29 mouse cellular contexts compared by ENCODE assay signal in the genomic region with DNA sequence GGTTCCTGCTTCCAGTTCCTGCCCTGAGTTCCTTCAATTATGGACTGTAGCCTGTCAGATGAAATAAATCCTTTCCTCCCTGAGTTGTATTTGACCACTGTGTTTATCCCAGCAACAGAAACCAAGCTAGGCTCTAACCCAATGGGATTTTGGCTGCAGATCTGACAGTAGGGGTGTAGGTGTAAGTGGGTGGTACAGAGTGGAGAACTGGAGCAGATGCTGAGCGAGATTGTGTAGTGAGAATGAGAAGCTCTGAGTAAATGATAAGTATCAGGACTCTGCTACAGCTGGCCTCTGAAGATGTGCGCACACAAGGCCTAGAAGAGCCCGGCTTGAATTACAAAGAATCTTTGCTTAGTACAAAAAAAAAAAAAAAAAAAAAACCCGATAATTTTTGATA. TPM values are rescaled to one million over a fixed set of nuclear protein-coding genes. Genes with fewer than 3 reads are reported as not detected.
DNase-seq lines count a peak whose midpoint lies in the region; ATAC-seq and TF ChIP-seq lines count a peak whose summit lies in the region.
"Had no signal": no experiment of that assay in that cellular context is flagged by ENCODE, and none has a peak within 500 bp of the region (broad histone marks: within the 10 kb centered on the region; RNA-seq: fewer than 3 reads in every experiment).

No protein-coding gene starts in this region.

- no peak overlapping the region for H3K27ac ChIP-seq in liver, postnatal 0 days (ENCODE audit: low read depth)
- no peak overlapping the region; the same call in 1 of the 2 replicates for H3K27ac ChIP-seq in liver, embryonic 13.5 days
- no peak overlapping the region for H3K27ac ChIP-seq in neural tube, embryonic 15.5 days (replicated peaks)
- H3K27ac ChIP-seq: hindbrain, postnatal 0 days; left cerebral cortex, adult 2 months; limb, embryonic 15.5 days; midbrain, embryonic 15.5 days; neural tube, embryonic 12.5 days; stomach, embryonic 15.5 days had no signal

- no peak overlapping the region for H3K9ac ChIP-seq in liver, postnatal 0 days (replicated peaks)
- no peak overlapping the region for H3K9ac ChIP-seq in liver, embryonic 13.5 days
- no peak overlapping the region for H3K9ac ChIP-seq in neural tube, embryonic 15.5 days (replicated peaks)
- H3K9ac ChIP-seq: limb, embryonic 15.5 days; midbrain, embryonic 15.5 days; neural tube, embryonic 12.5 days; stomach, embryonic 15.5 days had no signal

- no peak overlapping the region for H3K4me3 ChIP-seq in liver, postnatal 0 days (ENCODE audit: low read depth, low read length)
- H3K4me3 ChIP-seq in liver, embryonic 13.5 days (replicated peaks), result no peak overlapping the region
- no peak overlapping the region for H3K4me3 ChIP-seq in neural tube, embryonic 15.5 days (replicated peaks)
- H3K4me3 ChIP-seq: left cerebral cortex, adult 2 months; limb, embryonic 15.5 days; midbrain, embryonic 15.5 days; neural tube, embryonic 12.5 days; stomach, embryonic 15.5 days had no signal

- ATAC-seq in liver, postnatal 0 days, result no peak
- ATAC-seq in liver, embryonic 13.5 days (ENCODE audit: low read depth), result no peak
- ATAC-seq in neural tube, embryonic 15.5 days (ENCODE audit: low FRiP score), result no peak
- ATAC-seq: forebrain, embryonic 14.5 days; hindbrain, postnatal 0 days; midbrain, embryonic 15.5 days had no signal

- no peak for TF ChIP-seq EP300 in liver, postnatal 0 days (IDR thresholded peaks at IDR 0.05; ENCODE audit: low read depth)

- H3K36me3 ChIP-seq in liver, postnatal 0 days (replicated peaks; ENCODE audit: insufficient read depth, low read length), result no peaks in the 10 kb centered on the region
- H3K36me3 ChIP-seq in liver, embryonic 13.5 days, result no peaks in the 10 kb centered on the region
- H3K36me3 ChIP-seq in neural tube, embryonic 15.5 days, result no peaks in the 10 kb centered on the region
- H3K36me3 ChIP-seq: limb, embryonic 15.5 days; midbrain, embryonic 15.5 days; neural tube, embryonic 12.5 days; stomach, embryonic 15.5 days had no signal

- 71% methylated on average over 4 of the region's 4 CpGs for WGBS in liver, postnatal 0 days (ENCODE audit: insufficient replicate concordance)
- WGBS in liver, embryonic 13.5 days (ENCODE audit: insufficient replicate concordance), result 50% methylated on average over 4 of the region's 4 CpGs
- 98% methylated on average over 4 of the region's 4 CpGs for WGBS in neural tube, embryonic 15.5 days

- H3K27me3 ChIP-seq in liver, postnatal 0 days (ENCODE audit: insufficient read depth, low read length), result no peaks in the 10 kb centered on the region
- H3K27me3 ChIP-seq in liver, embryonic 13.5 days, result no peaks in the 10 kb centered on the region
- peaks cover 7% of the 10 kb centered on the region; the same call in 1 of the 2 replicates for H3K27me3 ChIP-seq in neural tube, embryonic 15.5 days (replicated peaks)
- H3K27me3 ChIP-seq: midbrain, embryonic 15.5 days; neural tube, embryonic 12.5 days; stomach, embryonic 15.5 days had no signal

- peak; percentile 11 for DNase-seq in liver
- DNase-seq in liver, postnatal 0 days, result no peak
- DNase-seq in c-Kit-positive CD71-positive TER-119-negative erythroid progenitor cells, embryonic 14.5 days (ENCODE audit: low read depth), result peak; percentile 42
- DNase-seq in liver, embryonic 13.5 days, result peak; percentile 11
- DNase-seq in adrenal gland, postnatal 36 days, result no peak
- DNase-seq in cerebellum, adult 11-12 months, result no peak
- DNase-seq: adrenal gland, postnatal 25 days; cerebellum, adult 2 months; cerebellum, postnatal 36 days; gastrocnemius, postnatal 14 days; heart, adult 11 months; heart, postnatal 10 days; kidney, adult 18-20 months; kidney, postnatal 4 days; left cerebral cortex, postnatal 4 days; lung, postnatal 4 days; retina, postnatal 1 day; right cerebral cortex, postnatal 4 days; thymus, adult 18-20 months; thymus, postnatal 36 days had no signal

- H3K4me1 ChIP-seq in liver, postnatal 0 days (ENCODE audit: insufficient read depth), result no peaks in the 10 kb centered on the region
- peaks cover 35% of the 10 kb centered on the region for H3K4me1 ChIP-seq in liver, embryonic 13.5 days (replicated peaks)
- H3K4me1 ChIP-seq in neural tube, embryonic 15.5 days, result no peaks in the 10 kb centered on the region; the same call in 1 of the 2 replicates
- H3K4me1 ChIP-seq: limb, embryonic 15.5 days; midbrain, embryonic 15.5 days; neural tube, embryonic 12.5 days; stomach, embryonic 15.5 days had no signal

- H3K9me3 ChIP-seq in liver, postnatal 0 days (ENCODE audit: low read length), result no peaks in the 10 kb centered on the region
- no peaks in the 10 kb centered on the region for H3K9me3 ChIP-seq in liver, embryonic 13.5 days (replicated peaks)
- H3K9me3 ChIP-seq in neural tube, embryonic 15.5 days (replicated peaks), result no peaks in the 10 kb centered on the region
- H3K9me3 ChIP-seq: limb, embryonic 15.5 days; midbrain, embryonic 15.5 days; neural tube, embryonic 12.5 days; stomach, embryonic 15.5 days had no signal

- H3K4me2 ChIP-seq in liver, postnatal 0 days (ENCODE audit: low read depth, low read length), result no peak overlapping the region
- no peak overlapping the region for H3K4me2 ChIP-seq in liver, embryonic 13.5 days
- no peak overlapping the region for H3K4me2 ChIP-seq in neural tube, embryonic 15.5 days
- H3K4me2 ChIP-seq: heart, embryonic 11.5 days; limb, embryonic 15.5 days; midbrain, embryonic 15.5 days; neural tube, embryonic 12.5 days; stomach, embryonic 15.5 days had no signal

- no peak for TF ChIP-seq CTCF in liver, postnatal 0 days (IDR thresholded peaks at IDR 0.05; ENCODE audit: low read depth)

RNA-seq across cellular contexts. Expression of gene Tceanc, which starts 6.3 kb away (rescaled TPM):
- 2.0 and 2.1 TPM in 2 replicates for polyA plus RNA-seq in liver, postnatal 0 days (2015; fragmentation: Nextera tagmentation; extraction: Ambion mirVana)
- 3.3 and 4.0 TPM in 2 replicates for polyA plus RNA-seq in liver, embryonic 13.5 days (2015; fragmentation: Nextera tagmentation; extraction: Ambion mirVana)
- total RNA-seq in adrenal gland, postnatal 36 days (2021), result 1 to 10 TPM; 2.2 to 8.8 TPM
- 4.0 and 4.9 TPM in 2 replicates for polyA plus RNA-seq in neural tube, embryonic 15.5 days (2015; fragmentation: Nextera tagmentation; extraction: Ambion mirVana)

RNA-seq across cellular contexts. Expression of gene Rab9, which starts 32.4 kb away (rescaled TPM):
- polyA plus RNA-seq in liver, postnatal 0 days (2015; fragmentation: Nextera tagmentation; extraction: Ambion mirVana), result 44.0 and 47.1 TPM in 2 replicates
- polyA plus RNA-seq in liver, embryonic 13.5 days (2015; fragmentation: Nextera tagmentation; extraction: Ambion mirVana), result 24.4 and 29.7 TPM in 2 replicates
- total RNA-seq in adrenal gland, postnatal 36 days (2021), result 10 to 100 TPM; 46.2 to 54.3 TPM
- polyA plus RNA-seq in neural tube, embryonic 15.5 days (2015; fragmentation: Nextera tagmentation; extraction: Ambion mirVana), result 51.6 and 52.7 TPM in 2 replicates

Comparison
In these comparisons a context has a peak if more than half of its experiments do, and no peak if none do; other contexts are left out.
1. DNase-seq: peak in liver (single experiment), c-Kit-positive CD71-positive TER-119-negative erythroid progenitor cells, embryonic 14.5 days (single experiment) and liver, embryonic 13.5 days (single experiment); none in liver, postnatal 0 days (single experiment), adrenal gland, postnatal 36 days (0 of 2) and cerebellum, adult 11-12 months (single experiment).